Mouse (Mus musculus): Measurements from ENCODE around the gene Thop1. TPM values are rescaled to one million over a fixed set of nuclear protein-coding genes. Genes with fewer than 3 reads are reported as not detected.

Gene Thop1
- total and polyA plus RNA-seq, 3 experiments = 75.7 to 126 (median 113) TPM

DNA sequence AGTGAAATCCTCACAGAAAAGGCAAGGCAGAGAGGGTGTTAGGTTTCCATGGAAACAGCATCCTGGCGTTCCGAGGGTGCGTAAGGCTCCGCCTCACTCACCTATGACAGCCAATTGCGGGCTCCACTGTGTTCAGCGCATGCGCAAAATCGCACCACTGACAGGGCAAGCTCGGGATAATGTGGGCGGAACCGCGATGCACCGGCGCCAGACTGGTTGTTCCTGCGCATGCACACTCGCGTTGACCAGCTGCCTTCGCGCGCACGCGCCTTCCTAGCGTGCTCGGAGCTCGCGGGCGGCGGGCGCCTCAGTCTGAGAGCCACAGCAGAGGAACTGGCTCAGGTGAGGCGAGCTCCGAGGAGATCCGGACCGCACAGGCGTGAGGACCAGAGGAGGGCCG, at the start of gene Thop1 (continued):
- no peak for TF ChIP-seq CTCF (IDR thresholded peaks at IDR 0.05 in 2 of 3, conservative IDR thresholded peaks at IDR 0.05 in 1 of 3; ENCODE audit: control insufficient read depth in 1 of 3, insufficient read depth in 1 of 3, low read depth in 2 of 3, low read length in 3 of 3, poor library complexity in 1 of 3, severe bottlenecking in 1 of 3)
- 0 out of 2 replicates have a peak, but pooled peaks have one; percentile 56 for TF ChIP-seq ELF1 (IDR thresholded peaks at IDR 0.05; ENCODE audit: low read depth, low read length)

DNA sequence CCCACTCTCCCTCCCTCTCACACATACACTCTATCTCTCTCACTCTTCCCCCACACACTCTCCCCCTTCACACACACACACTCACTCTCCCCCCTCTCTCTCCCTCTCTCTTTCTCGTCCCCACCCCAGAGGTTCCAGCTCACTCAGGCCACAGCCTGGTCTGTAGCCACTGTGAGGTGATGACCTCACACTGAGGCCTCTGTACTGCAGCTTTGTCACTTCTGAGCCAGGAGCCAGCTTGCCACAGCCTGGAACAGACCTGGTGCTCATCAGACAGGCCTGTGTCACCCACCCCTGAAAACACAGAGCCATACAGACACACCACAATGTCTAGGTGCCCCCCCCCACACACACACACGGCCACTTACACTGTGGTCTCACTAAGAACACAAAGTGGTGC, 49.6 kb upstream of the Thop1 start:
- Histone ChIP-seq H3K4me1 (ENCODE audit: control insufficient read depth in 1 of 2, insufficient read depth in 2 of 2, low read length in 2 of 2) (peaks cover 2 to 13% of the 10 kb centered on the region in 2 experiments; a peak in 3 of 4 replicates), H3K9ac (ENCODE audit: control insufficient read depth, low read depth, low read length, poor library complexity, severe bottlenecking) (no peak overlapping the region), H3K4me3 (ENCODE audit: control insufficient read depth in 1 of 2, insufficient read depth in 1 of 2, low read depth in 2 of 2, low read length in 2 of 2) (no peak overlapping the region), H3K9me3 (replicated peaks; ENCODE audit: insufficient read depth, low read length) (no peaks in the 10 kb centered on the region), H3K79me2 (ENCODE audit: control insufficient read depth, insufficient read depth, low read length, poor library complexity) (no peaks in the 10 kb centered on the region), H3K27me3 (ENCODE audit: control insufficient read depth in 1 of 2, insufficient read depth in 2 of 2, low read length in 2 of 2) (no peaks in the 10 kb centered on the region), H3K27ac (ENCODE audit: control insufficient read depth, low read depth, low read length) (no peak overlapping the region), H3K36me3 (ENCODE audit: control insufficient read depth in 1 of 2, insufficient read depth in 2 of 2, low read length in 2 of 2) (peaks cover 0 to 3% of the 10 kb centered on the region in 2 experiments; a peak in 2 of 4 replicates)
- TF ChIP-seq NELFE (IDR thresholded peaks at IDR 0.05; ENCODE audit: low read depth, low read length) (no peak), POLR2A (IDR thresholded peaks at IDR 0.05; ENCODE audit: control insufficient read depth in 1 of 2, insufficient read depth in 1 of 2, low read depth in 1 of 2, low read length in 2 of 2, poor library complexity in 1 of 2) (no peak), MYC (IDR thresholded peaks at IDR 0.05; ENCODE audit: low read depth, low read length) (no peak), ELF1 (IDR thresholded peaks at IDR 0.05; ENCODE audit: low read depth, low read length) (no peak), NRF1 (IDR thresholded peaks at IDR 0.05; ENCODE audit: insufficient read depth, low read depth, low read length, poor library complexity, severe bottlenecking) (no peak), RAD21 (IDR thresholded peaks at IDR 0.05; ENCODE audit: low read depth, low read length) (no peak), USF2 (IDR thresholded peaks at IDR 0.05; ENCODE audit: borderline replicate concordance in 1 of 2, insufficient read depth in 1 of 2, low read depth in 1 of 2, low read length in 2 of 2) (no peak), JUND (IDR thresholded peaks at IDR 0.05; ENCODE audit: low read depth, low read length) (no peak), MAX (IDR thresholded peaks at IDR 0.05; ENCODE audit: low read length) (no peak), UBTF (IDR thresholded peaks at IDR 0.05; ENCODE audit: borderline replicate concordance, insufficient read depth, low read depth, low read length) (no peak), TAL1 (IDR thresholded peaks at IDR 0.05; ENCODE audit: low read length) (no peak), TCF12 (IDR thresholded peaks at IDR 0.05; ENCODE audit: low read depth, low read length) (no peak), RCOR1 (IDR thresholded peaks at IDR 0.05; ENCODE audit: low read depth, low read length) (no peak), SMC3 (IDR thresholded peaks at IDR 0.05; ENCODE audit: low read depth, low read length) (no peak), SIN3A (IDR thresholded peaks at IDR 0.05; ENCODE audit: low read length) (no peak), CHD2 (IDR thresholded peaks at IDR 0.05; ENCODE audit: low read length) (no peak), POLR2AphosphoS2 (IDR thresholded peaks at IDR 0.05; ENCODE audit: low read length) (no peak), KAT2A (conservative IDR thresholded peaks at IDR 0.05; ENCODE audit: low read depth, low read length) (no peak), ZKSCAN1 (IDR thresholded peaks at IDR 0.05; ENCODE audit: low read depth, low read length) (no peak), GATA1 (IDR thresholded peaks at IDR 0.05; ENCODE audit: low read depth, low read length) (no peak)
- DNase-seq (ENCODE audit: low read depth, low spot score) = no peak
